Mouse (Mus musculus) frontal cortex, postnatal 36 days (tissue): ENCODE results near the gene Gm2075.
A peak's percentile ranks its signal among the peaks of the same experiment; 100 is the strongest.
"Not testable (repeated sequence)": the region's sequence is repeated elsewhere in the genome, so short reads cannot be mapped to it uniquely, and the experiment has no call there.

ENCODE experiments used
- DNase-seq, 2 experiments: peaks; one replicate each; pipeline ENCODE4 v3.0.0; 2022; ENCODE audit warnings: low spot score in 2 of 2

Gm2075 gene

GRCm38 (mm10) chr12:88011548-88011947 is at the start of gene Gm2075:
Gm2075 (plus strand) TSS chr12:88011848.
- DNase-seq: not testable (repeated sequence)

- DNase-seq: peak in 1 of 2 experiments; percentile 1
Measured at GRCm38 (mm10) chr12:87984000-87984399, 27.6 kb upstream of the Gm2075 start.

GRCm38 (mm10) chr12:88004118-88004517 is 7.5 kb upstream of the Gm2075 start:
- not testable (repeated sequence) for DNase-seq

DNA sequence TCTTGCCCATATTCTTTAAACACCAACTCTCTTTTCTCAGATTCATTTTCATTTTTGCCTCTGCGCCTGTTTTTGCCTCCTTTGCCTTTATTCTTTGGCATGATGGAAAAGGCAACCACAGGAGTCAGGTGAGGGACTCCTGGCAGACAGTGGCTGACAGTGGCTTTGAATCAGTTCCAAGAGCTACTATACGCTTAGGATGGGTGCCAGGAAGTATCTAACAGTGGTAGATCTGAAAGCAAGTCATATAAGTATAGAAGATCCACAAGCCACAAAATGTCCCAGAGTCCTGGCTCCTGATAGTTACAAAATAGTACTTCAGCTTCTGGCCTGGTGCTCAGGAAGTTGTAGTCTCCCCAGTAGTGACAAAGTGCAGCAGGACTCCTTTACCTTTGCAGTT is 7.0 kb downstream of the Gm2075 start, which contains the start of gene Gm6803:
Gm6803 (minus strand) TSS at position 101 of the 400 bp plus-strand sequence.
- not testable (repeated sequence) for DNase-seq

DNA sequence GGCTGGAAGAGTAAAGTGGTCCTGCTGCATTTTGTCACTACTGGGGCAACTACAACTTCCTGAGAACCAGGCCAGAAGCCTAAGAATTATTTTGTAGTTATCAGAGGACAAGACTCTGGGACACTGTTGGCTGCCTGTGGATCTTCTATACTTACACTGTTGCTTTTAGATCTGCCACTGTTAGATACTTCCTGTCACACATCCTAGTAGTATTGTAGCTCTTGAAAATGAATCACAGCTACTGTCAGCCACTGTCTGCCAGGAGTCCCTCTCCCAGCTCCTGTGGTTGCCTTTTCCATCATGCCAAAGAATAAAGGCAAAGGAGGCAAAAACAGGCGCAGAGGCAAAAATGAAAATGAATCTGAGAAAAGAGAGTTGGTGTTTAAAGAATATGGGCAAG is 15.1 kb downstream of the Gm2075 start, which contains the start of gene Gm2056:
Gm2056 (plus strand) TSS at position 301 of the 400 bp plus-strand sequence.
- not testable (repeated sequence) for DNase-seq

GRCm38 (mm10) chr12:88032250-88032649 is 20.6 kb downstream of the Gm2075 start:
- DNase-seq: not testable (repeated sequence)

GRCm38 (mm10) chr12:88039062-88039461 is 27.4 kb downstream of the Gm2075 start:
- not testable (repeated sequence) for DNase-seq

DNA sequence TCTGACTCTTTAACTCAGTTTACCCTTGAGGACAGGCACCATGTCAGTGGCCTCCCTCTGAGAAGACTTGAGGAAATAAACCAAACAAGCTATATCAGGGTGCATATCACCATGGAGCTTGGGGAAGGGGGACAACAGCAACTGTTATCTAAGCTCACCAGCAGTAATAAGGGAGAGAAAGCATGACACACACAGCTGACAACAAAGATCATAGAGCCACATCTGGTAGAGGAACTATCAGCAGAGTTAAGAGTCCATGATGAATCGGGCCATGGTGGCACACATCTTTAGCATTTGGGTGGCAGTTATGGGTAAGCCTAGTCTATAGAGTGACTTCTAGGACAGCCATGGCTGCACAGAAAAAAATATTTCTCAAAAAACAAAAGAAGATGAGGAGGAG is 28.1 kb downstream of the Gm2075 start:
- DNase-seq: not testable (repeated sequence)

DNA sequence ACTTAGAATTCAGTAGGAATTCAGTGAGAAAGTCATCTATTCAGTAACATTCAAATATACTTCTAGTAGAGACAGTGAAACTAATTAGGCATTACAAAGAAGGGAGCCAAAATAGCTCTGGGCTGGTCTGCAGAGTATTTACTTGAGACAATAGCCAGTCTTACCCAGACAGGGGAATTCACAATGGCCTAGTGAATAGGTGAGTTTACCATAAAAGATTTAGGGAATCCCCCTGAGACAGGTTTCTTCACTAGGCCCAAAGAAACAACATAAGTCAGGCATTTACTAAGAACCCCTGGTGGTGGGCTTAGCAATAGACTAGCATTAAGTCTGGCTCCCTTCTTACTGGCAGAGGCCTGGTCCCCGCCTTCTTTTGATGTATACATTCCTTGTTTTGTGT is 33.6 kb downstream of the Gm2075 start:
- not testable (repeated sequence) for DNase-seq
